Mouse (Mus musculus) testis, adult 2 months (tissue): ENCODE results near the gene Hcn3. TPM values are rescaled to one million over a fixed set of nuclear protein-coding genes. Genes with fewer than 3 reads are reported as not detected.

Experiments
- H3K27ac ChIP-seq: fragments of 200-500 bp; 2 replicates; pipeline ENCODE4 v1.5.1; 2012; ENCODE audit warnings: low read depth, low read length; ENCODE audit not compliant: control insufficient read depth, insufficient read depth
- H3K27me3 ChIP-seq: fragments of 200-500 bp; 2 replicates; pipeline ENCODE4 v1.6.1; 2012; ENCODE audit warnings: mild to moderate bottlenecking, low read length, moderate library complexity; ENCODE audit not compliant: control insufficient read depth, insufficient read depth
- H3K36me3 ChIP-seq: fragments of 200-500 bp; 2 replicates; pipeline ENCODE4 v1.6.1; 2012; ENCODE audit warnings: mild to moderate bottlenecking, low read length; ENCODE audit not compliant: control insufficient read depth, insufficient read depth
- H3K4me1 ChIP-seq: fragments of 200-500 bp; 2 replicates; pipeline ENCODE4 v1.6.1; 2012; ENCODE audit warnings: low read length; ENCODE audit not compliant: control insufficient read depth, insufficient read depth
- H3K4me3 ChIP-seq: fragments of 200-500 bp; 2 replicates; pipeline ENCODE4 v1.5.1; 2012; ENCODE audit warnings: low read depth, mild to moderate bottlenecking, low read length, moderate library complexity, mixed read lengths; ENCODE audit not compliant: control insufficient read depth
- CTCF ChIP-seq: fragments of 200-500 bp; IDR thresholded peaks from 2 replicates; pipeline ENCODE4 v1.5.1; 2012; ENCODE audit warnings: low read depth, mild to moderate bottlenecking, inconsistent platforms, low read length, moderate library complexity; ENCODE audit not compliant: control insufficient read depth, insufficient read depth, insufficient replicate concordance
- POLR2A ChIP-seq: fragments of 200-500 bp; IDR thresholded peaks from 2 replicates; pipeline ENCODE4 v1.6.1; 2012; ENCODE audit warnings: low read depth, mild to moderate bottlenecking, inconsistent platforms, low read length, moderate library complexity; ENCODE audit not compliant: control insufficient read depth
- polyA plus RNA-seq: library from polyadenylated mRNA; depleted of rRNA; stranded (reverse); fragments of >200 nt; gene quantifications from 2 replicates; pipeline ENCODE4 v1.2.3, GENCODE M21; 2012

Gene Hcn3
- polyA plus RNA-seq, 1 experiment, result 2.2 TPM

DNA sequence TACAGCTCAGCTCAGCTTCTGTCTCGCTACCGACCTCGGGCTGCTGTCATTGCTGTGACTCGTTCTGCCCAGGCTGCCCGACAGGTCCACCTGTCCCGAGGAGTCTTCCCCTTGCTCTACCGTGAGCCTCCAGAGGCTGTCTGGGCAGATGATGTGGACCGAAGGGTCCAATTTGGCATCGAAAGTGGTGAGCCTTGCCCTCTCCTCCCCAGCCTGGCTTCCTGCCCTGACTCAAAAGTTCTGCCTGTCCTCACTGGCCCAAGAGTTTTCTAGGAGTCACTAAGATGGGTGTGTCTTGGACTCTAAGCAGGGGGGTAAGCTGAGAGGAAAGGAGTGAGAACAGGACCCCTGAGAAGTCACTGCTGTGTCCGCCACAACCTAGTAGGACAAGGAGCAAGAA, 15.2 kb downstream of the Hcn3 start:
- Histone ChIP-seq H3K4me3 (no peak overlapping the region), H3K36me3 (no peaks in the 10 kb centered on the region), H3K27me3 (no peaks in the 10 kb centered on the region), H3K4me1 (peaks cover 7% of the 10 kb centered on the region), H3K27ac (no peak overlapping the region)
- TF ChIP-seq CTCF (no peak), POLR2A (no peak)

DNA sequence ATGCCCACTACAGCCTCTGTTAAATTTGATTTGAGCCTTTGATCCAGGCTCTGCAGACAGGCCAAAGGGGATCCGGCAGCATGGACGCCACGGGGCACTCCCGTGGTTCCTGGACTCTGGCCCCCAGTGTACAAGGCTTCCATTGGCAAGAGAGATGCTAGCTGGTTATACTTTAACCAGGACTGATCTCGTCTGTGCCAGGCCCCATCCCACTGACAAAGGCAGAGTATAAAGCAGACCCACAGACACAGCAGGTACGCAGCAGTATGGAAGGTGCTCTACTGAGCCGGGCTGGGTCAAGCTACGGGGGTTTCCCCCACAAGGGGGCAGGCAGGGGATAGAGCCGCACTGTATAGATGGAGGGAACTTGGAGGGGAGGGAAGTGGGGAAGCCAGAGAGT, 23.6 kb downstream of the Hcn3 start:
- no peak overlapping the region for H3K27ac ChIP-seq
- peaks cover 8% of the 10 kb centered on the region for H3K4me1 ChIP-seq
- H3K27me3 ChIP-seq, result no peaks in the 10 kb centered on the region
- no peak overlapping the region for H3K4me3 ChIP-seq
- H3K36me3 ChIP-seq, result no peaks in the 10 kb centered on the region
- no peak for TF ChIP-seq CTCF
- TF ChIP-seq POLR2A, result no peak

DNA sequence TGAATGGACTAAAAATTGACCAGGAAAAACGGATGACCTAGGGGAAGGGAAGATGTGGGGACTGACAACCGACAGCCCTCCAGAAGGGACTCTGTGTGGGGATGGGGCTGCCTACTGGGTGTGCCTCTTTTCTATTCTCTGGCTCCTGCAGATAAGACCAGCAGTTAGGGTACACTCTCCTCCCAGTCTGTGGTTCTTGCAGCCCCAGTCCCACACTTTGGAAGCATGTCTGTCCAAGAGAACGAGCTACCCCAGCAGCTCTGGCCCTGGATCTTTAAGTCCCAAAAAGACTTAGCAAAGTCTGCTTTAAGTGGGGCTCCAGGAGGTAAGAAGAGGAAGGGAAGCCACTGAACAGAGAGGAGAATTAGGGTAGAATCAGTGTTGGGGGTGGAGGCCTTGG, 24.0 kb downstream of the Hcn3 start, which contains the start of gene Pklr:
Gene Pklr, plus strand, starts transcription at position 185 of the 400 bp plus-strand sequence.
- Histone ChIP-seq H3K27ac (no peak within 1 kb of the TSS), H3K36me3 (no peaks in the 10 kb centered on the region), H3K4me3 (no peak within 1 kb of the TSS), H3K4me1 (peaks cover 8% of the 10 kb centered on the region), H3K27me3 (no peaks in the 10 kb centered on the region)
- TF ChIP-seq CTCF (no peak), POLR2A (no peak)

- peaks cover 8% of the 10 kb centered on the region for H3K4me1 ChIP-seq
- no peak for TF ChIP-seq POLR2A
Measured at GRCm38 (mm10) chr3:89133752-89134151, 26.2 kb downstream of the Hcn3 start.

DNA sequence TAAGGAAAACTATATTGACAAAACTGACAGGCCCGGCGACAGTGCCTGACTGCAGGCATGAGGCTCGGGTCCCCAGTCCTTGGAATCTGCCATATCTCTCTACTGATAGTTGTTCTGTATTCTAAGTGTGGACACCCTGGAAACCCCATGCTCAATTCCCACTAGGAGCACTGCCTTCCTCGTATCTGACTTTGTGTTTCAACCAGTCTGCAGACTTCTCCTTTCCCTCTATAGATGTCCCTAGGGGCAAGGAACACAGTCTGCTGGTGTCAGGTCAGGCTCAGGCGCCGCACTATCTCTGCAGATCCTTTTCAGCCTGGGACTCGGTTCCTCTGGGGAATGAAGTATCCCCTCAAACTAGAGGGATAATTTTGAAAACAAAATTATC, 26.9 kb downstream of the Hcn3 start:
- peaks cover 8% of the 10 kb centered on the region for H3K4me1 ChIP-seq
- H3K36me3 ChIP-seq, result no peaks in the 10 kb centered on the region
- H3K27me3 ChIP-seq, result no peaks in the 10 kb centered on the region
- TF ChIP-seq POLR2A, result no peak
- no peak for TF ChIP-seq CTCF
- H3K4me3 ChIP-seq, result no peak overlapping the region
- no peak overlapping the region for H3K27ac ChIP-seq

More at GRCm38 (mm10) chr3:89133752-89134151, 26.2 kb downstream of the Hcn3 start:
- Histone ChIP-seq H3K4me3 (no peak overlapping the region), H3K27ac (no peak overlapping the region), H3K27me3 (no peaks in the 10 kb centered on the region), H3K36me3 (no peaks in the 10 kb centered on the region)

GRCm38 (mm10) chr3:89132285-89133062, 27.5 kb downstream of the Hcn3 start:
- no peak overlapping the region; the same call in 1 of the 2 replicates for H3K4me3 ChIP-seq
- H3K4me1 ChIP-seq, result peaks cover 8% of the 10 kb centered on the region
- no peak overlapping the region for H3K27ac ChIP-seq
- H3K27me3 ChIP-seq, result no peaks in the 10 kb centered on the region
- TF ChIP-seq CTCF (0 out of 2 replicates have a peak, but pooled peaks have one; percentile 8), POLR2A (no peak)
- H3K36me3 ChIP-seq, result no peaks in the 10 kb centered on the region

GRCm38 (mm10) chr3:89131816-89132215, 28.2 kb downstream of the Hcn3 start:
- H3K4me3 ChIP-seq, result no peak overlapping the region
- H3K36me3 ChIP-seq, result no peaks in the 10 kb centered on the region
- no peak overlapping the region for H3K27ac ChIP-seq

More at GRCm38 (mm10) chr3:89131816-89132215, 28.2 kb downstream of the Hcn3 start:
- TF ChIP-seq POLR2A (no peak), CTCF (no peak)
- no peaks in the 10 kb centered on the region for H3K27me3 ChIP-seq
- peaks cover 5% of the 10 kb centered on the region for H3K4me1 ChIP-seq
